Mouse (Mus musculus): ENCODE measurements around the gene Ccdc91.

The Ccdc91 gene

GRCm38 (mm10) chr6:147573137-147573536 is 97.5 kb downstream of the Ccdc91 start:
- no peak for DNase-seq (ENCODE audit: low spot score)

GRCm38 (mm10) chr6:147574454-147575182 is 99.0 kb downstream of the Ccdc91 start:
- DNase-seq (ENCODE audit: low spot score) = no peak

- no peak for DNase-seq (ENCODE audit: low spot score)
Measured at GRCm38 (mm10) chr6:147575183-147575784, 99.7 kb downstream of the Ccdc91 start.

GRCm38 (mm10) chr6:147587675-147588074 is 112.0 kb downstream of the Ccdc91 start:
- DNase-seq (ENCODE audit: low spot score) = no peak

- DNase-seq (ENCODE audit: low spot score) = no peak
Measured at GRCm38 (mm10) chr6:147606666-147607065, 131.0 kb downstream of the Ccdc91 start.

- DNase-seq (ENCODE audit: low spot score) = no peak
Measured at GRCm38 (mm10) chr6:147607613-147608012, 132.0 kb downstream of the Ccdc91 start.

- DNase-seq (ENCODE audit: low spot score) = no peak
Measured at GRCm38 (mm10) chr6:147615306-147615705, 139.7 kb downstream of the Ccdc91 start.

GRCm38 (mm10) chr6:147623142-147623541 is 147.5 kb downstream of the Ccdc91 start:
- DNase-seq (ENCODE audit: low spot score) = no peak

- DNase-seq (ENCODE audit: low spot score) = no peak
Measured at GRCm38 (mm10) chr6:147636464-147636863, 160.8 kb downstream of the Ccdc91 start.

GRCm38 (mm10) chr6:147643875-147644274 is 168.2 kb downstream of the Ccdc91 start:
- no peak for DNase-seq (ENCODE audit: low spot score)

GRCm38 (mm10) chr6:147644391-147644790 is 168.8 kb downstream of the Ccdc91 start:
- DNase-seq (ENCODE audit: low spot score) = no peak

- no peak for DNase-seq (ENCODE audit: low spot score)
Measured at GRCm38 (mm10) chr6:147646401-147646968, 170.9 kb downstream of the Ccdc91 start.

- no peak for DNase-seq (ENCODE audit: low spot score)
Measured at GRCm38 (mm10) chr6:147658025-147658424, 182.4 kb downstream of the Ccdc91 start.

GRCm38 (mm10) chr6:147660718-147661117 is 185.1 kb downstream of the Ccdc91 start:
- DNase-seq (ENCODE audit: low spot score) = no peak

GRCm38 (mm10) chr6:147661841-147662240 is 186.2 kb downstream of the Ccdc91 start:
- no peak for DNase-seq (ENCODE audit: low spot score)

- DNase-seq (ENCODE audit: low spot score) = no peak
Measured at GRCm38 (mm10) chr6:147662610-147663009, 187.0 kb downstream of the Ccdc91 start.

GRCm38 (mm10) chr6:147664339-147664738 is 188.7 kb downstream of the Ccdc91 start:
- DNase-seq (ENCODE audit: low spot score) = peak; percentile 17

- no peak for DNase-seq (ENCODE audit: low spot score)
Measured at GRCm38 (mm10) chr6:147671366-147671765, 195.7 kb downstream of the Ccdc91 start.

GRCm38 (mm10) chr6:147672481-147672880 is 196.9 kb downstream of the Ccdc91 start:
- DNase-seq (ENCODE audit: low spot score) = no peak

GRCm38 (mm10) chr6:147675022-147675733 is 199.6 kb downstream of the Ccdc91 start:
- no peak for DNase-seq (ENCODE audit: low spot score)

GRCm38 (mm10) chr6:147676214-147676613 is 200.6 kb downstream of the Ccdc91 start:
- DNase-seq (ENCODE audit: low spot score) = no peak

Data from spleen, adult 12 weeks (tissue).